Mouse (Mus musculus) brain, adult 2 months (tissue): ENCODE measurements at regions not wholly inside any gene's neighbourhood (a gene's known extent, or its start where the extent isn't known, plus 50 kb on each side); places are given as distances from the start of the nearest gene placed in this dataset.
A peak's percentile ranks its signal among the peaks of the same experiment; 100 is the strongest.

Source experiments
- DNase-seq: peaks from one replicate; pipeline ENCODE4 v3.0.0; 2011; ENCODE audit warnings: low read depth, low spot score

- DNase-seq, result peak; percentile 82
These were observed 65.2 kb upstream of the Cabcoco1 start for GRCm38 (mm10) chr10:68606848-68607247.

GRCm38 (mm10) chr10:68611906-68612305 lies 70.2 kb upstream of the Cabcoco1 start:
- no peak for DNase-seq

- peak; percentile 40 for DNase-seq
These were observed 71.0 kb upstream of the Cabcoco1 start for GRCm38 (mm10) chr10:68612727-68613126.

GRCm38 (mm10) chr10:68623786-68624185 lies 82.1 kb upstream of the Cabcoco1 start:
- DNase-seq, result no peak

- DNase-seq, result no peak
These were observed 83.6 kb upstream of the Cabcoco1 start for GRCm38 (mm10) chr10:68625329-68625728.

GRCm38 (mm10) chr10:68625752-68626151 lies 84.1 kb upstream of the Cabcoco1 start:
- DNase-seq, result no peak

GRCm38 (mm10) chr10:68629486-68629885 lies 87.8 kb upstream of the Cabcoco1 start:
- no peak for DNase-seq

- DNase-seq, result no peak
These were observed 90.3 kb upstream of the Tmem26 start for GRCm38 (mm10) chr10:68633180-68633579.

GRCm38 (mm10) chr10:68652700-68653099 lies 70.7 kb upstream of the Tmem26 start:
- DNase-seq, result no peak

GRCm38 (mm10) chr10:68655491-68655890 lies 68.0 kb upstream of the Tmem26 start:
- DNase-seq, result no peak

GRCm38 (mm10) chr10:68666094-68666493 lies 57.4 kb upstream of the Tmem26 start:
- DNase-seq, result no peak

GRCm38 (mm10) chr10:68669330-68669729 lies 54.1 kb upstream of the Tmem26 start:
- no peak for DNase-seq

GRCm38 (mm10) chr10:68669992-68670391 lies 53.5 kb upstream of the Tmem26 start:
- DNase-seq, result peak; percentile 22

GRCm38 (mm10) chr10:68672291-68672690 lies 51.2 kb upstream of the Tmem26 start:
- peak; percentile 4 for DNase-seq

- no peak for DNase-seq
These were observed 50.2 kb upstream of the Tmem26 start for GRCm38 (mm10) chr10:68673102-68673872.
